Mouse (Mus musculus) liver, postnatal 0 days (tissue): ENCODE measurements around the gene Rps6kb1.

Source experiments
- CTCF ChIP-seq: sonication (generic); IDR thresholded peaks from 2 replicates; pipeline ENCODE4 v1.5.1; 2016; ENCODE audit warnings: antibody characterized with exemption, low read depth
- EP300 ChIP-seq: IDR thresholded peaks from 2 replicates; pipeline ENCODE4 v1.6.1; 2016; ENCODE audit warnings: antibody characterized with exemption, low read depth, mild to moderate bottlenecking

DNA sequence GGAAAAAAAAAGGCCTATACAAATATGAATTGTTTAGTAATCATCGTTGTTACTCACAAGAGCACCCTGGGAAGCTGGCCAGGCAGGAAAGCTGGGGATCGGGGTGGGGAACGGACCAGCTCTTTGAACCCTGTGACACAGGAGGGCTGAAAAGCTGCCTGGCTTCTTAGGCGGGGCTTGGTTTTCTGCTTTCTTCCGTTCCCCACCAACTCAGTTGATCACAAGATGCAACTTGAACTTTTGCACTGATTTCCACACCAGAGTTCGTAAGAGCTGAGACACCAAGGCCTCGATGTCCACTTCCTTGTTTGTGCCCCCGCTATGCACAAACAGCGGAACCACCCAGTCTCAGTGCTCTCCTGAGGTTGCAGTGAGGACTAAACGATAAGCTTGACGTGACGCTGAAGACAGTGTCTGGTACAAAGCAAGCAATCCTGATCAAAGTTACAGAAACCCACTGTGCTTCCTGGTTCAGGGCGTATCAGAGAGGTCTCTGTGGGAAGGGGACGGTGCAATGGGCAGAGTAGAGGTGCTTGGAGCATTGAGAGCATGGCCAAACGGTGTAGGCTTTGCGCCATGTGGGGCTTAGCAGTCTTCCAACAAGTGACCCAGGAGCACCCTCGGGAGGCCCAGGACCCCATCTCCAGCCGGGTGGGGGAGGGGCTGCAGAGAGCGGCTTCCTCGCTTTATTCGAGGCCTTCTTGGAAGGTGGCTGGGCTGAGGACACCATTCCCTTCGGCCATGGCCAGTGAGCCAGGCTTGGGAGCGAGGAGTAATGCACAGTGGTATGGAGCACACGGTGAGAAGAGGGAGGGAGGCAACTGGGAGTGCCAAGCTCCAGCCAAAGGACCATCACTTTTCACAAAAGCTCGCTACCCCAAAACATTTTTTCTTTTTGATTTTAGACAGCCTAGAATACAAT lies 34.5 kb upstream of the Rps6kb1 start:
- TF ChIP-seq CTCF (no peak), EP300 (no peak; the same call in 1 of the 2 replicates)
